Mouse (Mus musculus) thymus, postnatal 0 days (tissue): ENCODE results near the gene Cacna2d4. TPM values are rescaled to one million over a fixed set of nuclear protein-coding genes. Genes with fewer than 3 reads are reported as not detected.

Source experiments
- DNase-seq: peaks from one replicate; pipeline ENCODE4 v3.0.0-alpha.2; 2015; ENCODE audit warnings: low spot score
- polyA plus RNA-seq: library from polyadenylated mRNA; unstranded; fragments of >200 nt; fragmentation: Nextera tagmentation; extraction: Ambion mirVana; gene quantifications from 2 replicates; pipeline ENCODE4 v1.2.1, GENCODE M21; 2015

Gene Cacna2d4
- polyA plus RNA-seq, 1 experiment from 2014 or later: 4.6 TPM

GRCm38 (mm10) chr6:119220297-119220696, 16.0 kb upstream of the Cacna2d4 start:
- peak; percentile 63 for DNase-seq

DNA sequence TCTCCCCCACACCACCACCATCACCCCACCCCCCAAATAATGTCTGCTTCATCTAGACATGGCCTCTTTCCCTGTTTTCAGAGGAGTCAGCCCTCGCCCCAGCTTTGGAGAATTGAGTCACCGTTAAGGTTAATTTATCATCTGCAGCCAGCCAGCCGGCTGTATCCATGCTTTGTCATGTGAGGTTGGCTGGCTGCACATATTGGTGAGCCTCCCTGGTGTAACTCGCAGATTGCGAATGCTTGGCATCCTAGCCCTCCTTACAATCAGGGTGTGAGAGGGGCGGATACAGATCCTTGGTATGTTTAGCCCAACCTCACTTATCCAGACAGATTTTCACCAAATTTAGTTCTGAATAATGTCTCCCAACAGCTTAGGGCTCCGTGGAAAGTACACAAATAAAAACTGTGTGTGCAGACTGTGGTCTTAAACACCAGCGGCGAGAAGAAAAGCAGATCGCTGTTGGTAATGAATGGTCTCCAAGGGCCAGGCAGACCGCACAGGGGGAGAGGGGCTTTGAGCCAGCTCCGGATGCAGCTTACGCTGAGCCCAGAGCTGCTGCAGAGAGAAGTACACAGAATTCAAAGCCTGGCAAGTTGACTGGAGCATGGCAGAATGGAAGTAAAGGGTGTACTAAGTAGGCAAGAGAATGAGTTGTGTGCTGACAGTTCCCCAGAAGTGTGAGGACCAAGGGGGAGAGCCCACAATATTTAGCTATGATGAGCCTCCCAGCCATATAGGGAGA, 11.7 kb upstream of the Cacna2d4 start:
- no peak for DNase-seq

GRCm38 (mm10) chr6:119225226-119225625, 11.1 kb upstream of the Cacna2d4 start:
- DNase-seq: no peak

GRCm38 (mm10) chr6:119225731-119226130, 10.6 kb upstream of the Cacna2d4 start:
- no peak for DNase-seq

GRCm38 (mm10) chr6:119227001-119227400, 9.3 kb upstream of the Cacna2d4 start:
- DNase-seq: no peak

- no peak for DNase-seq
These were observed 7.3 kb upstream of the Cacna2d4 start for GRCm38 (mm10) chr6:119228861-119229603.

GRCm38 (mm10) chr6:119233066-119233465, 3.3 kb upstream of the Cacna2d4 start:
- no peak for DNase-seq

- DNase-seq: no peak
These were observed 885 bp upstream of the Cacna2d4 start for GRCm38 (mm10) chr6:119235441-119235840.

GRCm38 (mm10) chr6:119237427-119237989, 1.2 kb downstream of the Cacna2d4 start:
- no peak for DNase-seq

DNA sequence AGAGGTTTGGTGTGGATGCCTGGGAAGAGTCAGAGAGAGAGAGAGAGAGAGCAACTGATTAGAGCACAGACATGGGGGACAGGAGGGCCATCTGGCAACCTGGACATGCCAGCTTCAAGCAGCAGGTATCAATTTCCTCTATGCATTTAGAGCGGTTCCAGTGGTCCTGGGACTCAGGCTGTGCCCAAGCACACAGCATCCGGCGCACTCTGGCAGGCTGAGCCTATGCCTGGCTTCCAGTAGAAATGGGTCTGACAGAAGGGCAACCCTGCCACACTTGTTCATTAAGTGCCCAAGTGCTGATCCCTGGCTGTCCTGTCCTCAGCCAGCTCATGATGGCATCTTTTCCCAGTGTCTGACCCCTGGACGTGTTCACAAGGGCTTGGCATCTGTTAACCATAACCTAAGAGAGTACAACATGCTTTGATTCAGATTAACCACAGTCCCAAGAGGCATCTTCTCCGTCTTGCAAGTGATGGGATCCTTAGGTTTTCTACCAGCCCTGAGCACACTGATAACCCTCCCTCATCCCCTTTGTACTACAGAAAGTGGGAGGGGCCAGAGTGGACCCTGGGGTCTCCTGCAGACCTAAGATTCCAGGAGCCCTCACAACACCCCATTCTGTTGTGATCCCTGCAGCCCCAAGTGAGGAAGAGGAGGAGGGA, 3.1 kb downstream of the Cacna2d4 start:
- DNase-seq: no peak

GRCm38 (mm10) chr6:119240256-119240655, 3.9 kb downstream of the Cacna2d4 start:
- DNase-seq: no peak

DNA sequence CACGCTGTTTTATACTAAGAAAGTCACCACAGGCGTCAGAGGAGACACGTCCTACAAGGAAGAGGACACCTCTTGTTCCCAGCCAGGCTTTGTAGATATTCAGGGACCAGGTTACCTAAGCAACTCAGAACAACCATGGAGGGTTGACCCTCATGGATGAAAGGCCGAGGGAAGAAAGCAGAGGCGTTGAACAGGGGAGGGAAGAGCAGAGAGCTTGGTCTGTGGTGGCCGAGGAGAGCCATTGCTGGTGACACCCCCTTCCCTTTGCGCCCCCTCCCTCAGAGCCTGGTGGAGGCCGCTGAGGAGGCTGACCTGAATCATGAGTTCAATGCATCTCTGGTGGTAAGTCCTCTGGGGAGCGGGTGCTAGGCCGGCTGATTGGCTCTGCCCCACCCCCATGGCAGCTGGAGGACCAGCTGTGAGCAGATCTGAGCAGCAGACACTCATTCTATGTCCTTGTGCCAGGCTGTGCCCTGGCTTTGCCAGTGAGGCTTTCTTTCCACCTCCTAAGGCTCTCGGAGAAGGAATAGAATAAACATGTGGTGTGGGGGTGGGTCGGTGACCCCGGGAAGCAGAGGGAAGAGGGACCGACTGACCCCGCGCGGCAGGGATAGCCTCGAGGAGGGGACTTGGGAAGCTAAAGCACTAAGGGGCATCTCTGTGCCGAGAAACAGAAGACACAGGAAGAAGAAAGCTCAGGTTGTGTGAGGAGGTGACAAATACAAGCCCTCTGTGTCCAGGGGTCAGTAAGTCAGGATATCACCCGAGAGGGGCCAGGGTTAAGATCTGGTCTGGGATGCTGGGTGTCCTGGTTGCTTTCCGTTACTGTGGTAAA, 4.8 kb downstream of the Cacna2d4 start:
- DNase-seq: no peak

DNA sequence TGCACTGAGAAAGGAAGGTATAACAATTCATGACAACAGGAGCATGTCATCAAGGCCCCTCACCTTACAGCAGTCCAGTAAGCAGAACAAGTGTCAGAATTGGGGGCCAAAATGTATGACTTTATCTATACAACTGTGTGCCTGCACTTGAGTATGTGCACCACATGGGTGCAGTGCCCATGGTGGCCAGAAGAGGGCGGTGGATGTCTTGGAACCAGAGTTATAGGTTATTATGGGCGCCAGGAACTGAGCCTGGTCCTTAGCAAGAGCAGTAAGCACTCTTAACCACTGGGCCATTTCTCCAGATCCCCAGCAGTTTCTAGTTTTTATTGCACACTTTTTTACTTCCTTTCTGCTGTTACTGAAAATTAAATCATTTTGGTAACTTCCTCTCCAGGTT, 9.8 kb downstream of the Cacna2d4 start:
- no peak for DNase-seq

GRCm38 (mm10) chr6:119248578-119248977, 12.3 kb downstream of the Cacna2d4 start:
- no peak for DNase-seq

DNA sequence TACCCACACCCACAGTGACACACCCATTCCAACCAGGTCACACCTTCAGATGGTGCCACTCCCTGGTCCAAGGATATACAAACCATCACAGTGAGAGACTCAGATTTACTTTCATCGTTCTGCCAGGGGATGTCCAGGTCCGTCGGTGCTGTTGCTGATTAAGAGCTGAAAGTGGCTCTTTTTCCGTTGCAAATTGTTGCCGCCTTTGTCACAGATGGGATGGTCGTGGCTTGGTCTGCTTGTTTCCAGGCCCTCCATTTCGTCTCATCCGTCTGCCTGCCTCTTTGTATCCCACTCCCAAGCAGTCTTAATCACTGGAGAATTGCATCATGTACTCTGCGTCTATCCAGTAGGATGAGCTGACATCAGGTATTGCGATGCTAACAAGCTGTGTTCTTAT, 13.4 kb downstream of the Cacna2d4 start:
- DNase-seq: no peak

- no peak for DNase-seq
These were observed 15.4 kb downstream of the Cacna2d4 start for GRCm38 (mm10) chr6:119251704-119252103.

DNA sequence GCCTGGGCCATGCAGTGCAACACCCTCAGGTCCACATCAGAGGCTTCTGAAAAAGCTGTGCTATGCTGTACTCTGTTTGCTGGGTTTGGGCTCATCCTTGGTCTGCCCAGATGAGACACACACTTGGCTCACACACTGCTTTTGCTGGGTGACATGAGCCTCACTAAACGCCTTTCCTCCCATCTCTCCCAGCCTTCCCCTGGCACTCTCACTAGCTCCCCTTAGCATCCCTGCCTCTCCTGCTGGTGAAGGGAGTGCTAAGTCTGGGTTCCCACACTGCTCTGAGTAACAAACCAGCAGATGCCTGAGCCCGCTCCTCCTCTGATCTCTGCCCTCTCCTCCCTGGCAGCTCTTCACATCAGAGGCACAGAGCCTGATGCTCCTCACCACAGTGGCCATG, 40.4 kb downstream of the Cacna2d4 start:
- no peak for DNase-seq

DNA sequence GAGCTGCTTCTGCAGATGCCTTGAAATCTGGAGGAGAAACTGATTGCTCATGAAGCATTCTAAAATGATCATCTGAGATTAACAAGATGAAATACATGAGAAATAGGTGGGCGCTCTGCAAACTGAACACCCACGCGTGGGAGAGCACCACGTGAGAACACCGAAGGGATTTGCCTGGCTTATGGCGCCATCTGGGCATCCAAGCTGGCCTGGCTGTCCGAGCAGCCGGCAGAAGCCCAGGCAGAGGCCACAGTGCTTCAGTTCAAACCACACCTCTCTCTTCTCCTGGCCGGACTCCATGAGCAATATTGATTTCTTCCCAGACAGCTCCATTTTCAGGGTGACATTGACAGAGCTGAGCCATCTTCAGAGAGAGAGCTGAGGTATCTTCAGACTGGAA, 44.4 kb downstream of the Cacna2d4 start:
- no peak for DNase-seq

- DNase-seq: no peak
These were observed 65.0 kb downstream of the Cacna2d4 start for GRCm38 (mm10) chr6:119301310-119301709.

DNA sequence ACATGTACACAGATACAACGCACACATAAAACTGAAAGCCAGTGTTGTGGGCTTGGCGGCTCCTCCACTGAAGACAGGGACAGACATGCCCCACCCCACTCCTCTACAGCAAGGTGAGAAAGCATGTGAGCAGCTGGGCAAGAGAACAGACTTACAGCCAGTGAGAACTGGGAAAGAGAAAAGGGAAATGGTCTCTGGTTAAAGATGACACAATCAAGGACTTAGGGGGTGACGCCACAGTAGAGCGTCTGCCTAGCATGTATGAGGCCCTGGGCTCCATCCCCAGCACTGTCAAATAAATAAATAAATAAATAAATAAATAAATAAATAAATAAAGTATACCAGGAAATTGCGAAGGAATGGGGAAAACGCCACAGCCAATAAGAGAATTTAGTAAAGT, 67.0 kb downstream of the Cacna2d4 start:
- no peak for DNase-seq

DNA sequence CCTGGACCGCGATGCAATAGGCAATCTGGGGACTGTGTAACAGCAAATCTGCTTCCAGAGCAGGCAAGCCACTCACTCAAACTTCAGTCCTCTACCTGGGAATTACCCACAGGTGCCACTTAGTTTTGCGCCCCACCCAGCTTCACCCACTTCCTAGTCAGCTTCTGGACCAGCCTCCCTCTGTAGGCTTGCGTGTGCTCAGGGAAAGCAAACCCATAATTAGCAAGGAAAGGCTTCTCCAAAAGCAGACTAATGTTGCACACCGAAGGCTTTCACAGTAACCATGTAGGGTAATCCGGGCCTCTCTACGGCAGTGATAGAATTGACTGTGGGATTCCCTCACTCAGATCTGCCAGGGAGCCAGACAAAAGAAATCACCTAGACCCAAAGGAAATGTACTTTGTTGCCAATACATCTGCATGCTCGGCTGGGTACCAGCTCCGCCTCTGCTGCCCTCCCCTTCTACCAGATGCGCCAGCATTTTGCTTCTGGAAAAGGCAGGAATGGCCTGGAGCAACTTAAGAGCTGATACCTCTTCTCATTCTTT, 71.6 kb downstream of the Cacna2d4 start:
- DNase-seq: no peak
